Mouse (Mus musculus): Measurements from ENCODE around the gene Hmx1. TPM values are rescaled to one million over a fixed set of nuclear protein-coding genes. Genes with fewer than 3 reads are reported as not detected.
A peak's percentile ranks its signal among the peaks of the same experiment; 100 is the strongest.

The Hmx1 gene
- polyA plus RNA-seq, 1 experiment from 2014 or later = not detected

DNA sequence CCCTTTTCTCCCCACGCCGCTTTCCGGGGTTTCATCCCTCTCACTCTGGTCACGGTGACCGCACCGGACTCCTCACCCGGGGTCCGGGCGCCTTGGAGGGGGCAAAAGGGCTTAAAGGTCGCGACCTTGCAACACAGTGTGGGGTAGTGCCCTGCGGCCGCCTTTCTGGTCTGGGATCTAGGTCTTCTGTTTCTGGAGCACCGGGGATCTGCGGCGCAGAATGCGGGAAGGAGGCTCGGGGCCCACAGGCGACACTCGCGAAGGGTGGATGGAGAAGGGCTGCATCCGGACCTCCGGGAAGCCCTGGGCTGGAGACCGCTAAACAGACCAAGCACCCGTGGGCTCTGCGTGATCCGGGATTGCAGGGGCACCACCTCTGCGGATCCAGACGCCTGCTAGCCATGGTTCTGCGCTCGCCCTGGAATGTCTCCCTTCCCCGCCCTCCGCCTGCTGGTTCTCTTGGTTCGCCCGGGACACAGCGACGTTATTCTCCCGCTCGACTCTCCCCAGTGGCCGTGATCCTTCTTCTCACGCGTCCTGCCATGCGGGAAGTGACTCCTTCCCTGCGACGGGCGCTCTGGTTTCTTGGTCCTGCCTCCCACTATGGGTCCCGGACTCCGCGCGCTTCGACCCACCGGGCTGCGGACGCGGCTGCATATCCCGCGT lies 8.2 kb downstream of the Hmx1 start:
- H3K4me1 ChIP-seq (ENCODE audit: control insufficient read depth, insufficient read depth, low read length) = peaks cover 8% of the 10 kb centered on the region; the same call in 1 of the 2 replicates
- 1% methylated on average over 57 of the region's 57 CpGs for WGBS
- H3K36me3 ChIP-seq (ENCODE audit: control insufficient read depth, insufficient read depth, low read length) = no peaks in the 10 kb centered on the region
- peak overlapping the region; percentile 17 for H3K4me3 ChIP-seq (ENCODE audit: low read length)
- no peak overlapping the region for H3K9ac ChIP-seq (ENCODE audit: low read depth, low read length)
- H3K27me3 ChIP-seq (ENCODE audit: control insufficient read depth, insufficient read depth, low read length) = peaks cover 95% of the 10 kb centered on the region
- no peak for ATAC-seq (ENCODE audit: low FRiP score, low TSS enrichment)
- no peaks in the 10 kb centered on the region for H3K9me3 ChIP-seq (ENCODE audit: control insufficient read depth, low read length)
- H3K4me2 ChIP-seq (replicated peaks; ENCODE audit: low read depth, low read length) = 0 out of 2 replicates have a peak overlapping the region, but pooled peaks have one; percentile 32
- H3K27ac ChIP-seq (ENCODE audit: low read depth, low read length) = no peak overlapping the region

GRCm38 (mm10) chr5:35397642-35398309 lies 8.9 kb downstream of the Hmx1 start:
- H3K4me2 ChIP-seq (replicated peaks; ENCODE audit: low read depth, low read length) = peak overlapping the region; percentile 32; the same call in 1 of the 2 replicates
- no peak overlapping the region for H3K27ac ChIP-seq (ENCODE audit: low read depth, low read length)
- WGBS = under 1% methylated on average over 48 of the region's 52 CpGs
- no peaks in the 10 kb centered on the region for H3K9me3 ChIP-seq (ENCODE audit: control insufficient read depth, low read length)
- peak overlapping the region; percentile 17 for H3K4me3 ChIP-seq (ENCODE audit: low read length)
- H3K9ac ChIP-seq (ENCODE audit: low read depth, low read length) = no peak overlapping the region
- peaks cover 8% of the 10 kb centered on the region; the same call in 1 of the 2 replicates for H3K4me1 ChIP-seq (ENCODE audit: control insufficient read depth, insufficient read depth, low read length)
- no peaks in the 10 kb centered on the region for H3K36me3 ChIP-seq (ENCODE audit: control insufficient read depth, insufficient read depth, low read length)
- H3K27me3 ChIP-seq (ENCODE audit: control insufficient read depth, insufficient read depth, low read length) = peaks cover 95% of the 10 kb centered on the region
- peak; percentile 29; the same call in 1 of the 2 replicates for ATAC-seq (ENCODE audit: low FRiP score, low TSS enrichment)

GRCm38 (mm10) chr5:35398310-35398910 lies 9.5 kb downstream of the Hmx1 start:
- H3K27ac ChIP-seq (ENCODE audit: low read depth, low read length) = no peak overlapping the region
- ATAC-seq (ENCODE audit: low FRiP score, low TSS enrichment) = no peak
- H3K4me1 ChIP-seq (ENCODE audit: control insufficient read depth, insufficient read depth, low read length) = peaks cover 8% of the 10 kb centered on the region; the same call in 1 of the 2 replicates
- no peak overlapping the region for H3K9ac ChIP-seq (ENCODE audit: low read depth, low read length)
- H3K4me2 ChIP-seq (replicated peaks; ENCODE audit: low read depth, low read length) = no peak overlapping the region
- 2% methylated on average over 14 of the region's 14 CpGs for WGBS
- H3K9me3 ChIP-seq (ENCODE audit: control insufficient read depth, low read length) = no peaks in the 10 kb centered on the region
- no peaks in the 10 kb centered on the region for H3K36me3 ChIP-seq (ENCODE audit: control insufficient read depth, insufficient read depth, low read length)
- H3K4me3 ChIP-seq (ENCODE audit: low read length) = 0 out of 2 replicates have a peak overlapping the region, but pooled peaks have one; percentile 17
- H3K27me3 ChIP-seq (ENCODE audit: control insufficient read depth, insufficient read depth, low read length) = peaks cover 94% of the 10 kb centered on the region

DNA sequence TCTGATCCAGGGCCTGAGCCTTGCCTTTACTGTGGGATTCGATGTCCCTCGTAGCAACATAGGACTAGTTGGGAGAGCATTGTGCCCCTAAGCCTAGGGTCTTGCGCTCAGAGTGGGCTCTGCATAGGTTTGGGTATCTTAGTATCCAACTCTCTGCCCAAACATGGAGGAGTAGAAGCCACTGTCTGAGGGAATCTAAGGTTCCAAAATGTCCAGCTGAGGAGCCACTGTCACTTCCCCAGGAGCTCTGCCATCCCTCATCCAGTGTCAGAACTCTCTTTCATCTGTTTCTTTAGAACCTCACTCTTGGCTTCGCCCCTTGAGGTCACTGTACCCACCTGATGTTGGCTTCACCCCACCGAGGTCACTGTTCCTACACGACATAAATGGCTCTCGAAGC lies 10.2 kb downstream of the Hmx1 start:
- H3K9ac ChIP-seq (ENCODE audit: low read depth, low read length) = no peak overlapping the region
- no peaks in the 10 kb centered on the region for H3K9me3 ChIP-seq (ENCODE audit: control insufficient read depth, low read length)
- H3K27me3 ChIP-seq (ENCODE audit: control insufficient read depth, insufficient read depth, low read length) = peaks cover 94% of the 10 kb centered on the region
- H3K27ac ChIP-seq (ENCODE audit: low read depth, low read length) = no peak overlapping the region
- H3K4me2 ChIP-seq (replicated peaks; ENCODE audit: low read depth, low read length) = no peak overlapping the region
- H3K4me3 ChIP-seq (ENCODE audit: low read length) = no peak overlapping the region
- WGBS = 3% methylated on average over 7 of the region's 7 CpGs
- H3K4me1 ChIP-seq (ENCODE audit: control insufficient read depth, insufficient read depth, low read length) = peaks cover 8% of the 10 kb centered on the region; the same call in 1 of the 2 replicates
- ATAC-seq (ENCODE audit: low FRiP score, low TSS enrichment) = no peak
- no peaks in the 10 kb centered on the region for H3K36me3 ChIP-seq (ENCODE audit: control insufficient read depth, insufficient read depth, low read length)

DNA sequence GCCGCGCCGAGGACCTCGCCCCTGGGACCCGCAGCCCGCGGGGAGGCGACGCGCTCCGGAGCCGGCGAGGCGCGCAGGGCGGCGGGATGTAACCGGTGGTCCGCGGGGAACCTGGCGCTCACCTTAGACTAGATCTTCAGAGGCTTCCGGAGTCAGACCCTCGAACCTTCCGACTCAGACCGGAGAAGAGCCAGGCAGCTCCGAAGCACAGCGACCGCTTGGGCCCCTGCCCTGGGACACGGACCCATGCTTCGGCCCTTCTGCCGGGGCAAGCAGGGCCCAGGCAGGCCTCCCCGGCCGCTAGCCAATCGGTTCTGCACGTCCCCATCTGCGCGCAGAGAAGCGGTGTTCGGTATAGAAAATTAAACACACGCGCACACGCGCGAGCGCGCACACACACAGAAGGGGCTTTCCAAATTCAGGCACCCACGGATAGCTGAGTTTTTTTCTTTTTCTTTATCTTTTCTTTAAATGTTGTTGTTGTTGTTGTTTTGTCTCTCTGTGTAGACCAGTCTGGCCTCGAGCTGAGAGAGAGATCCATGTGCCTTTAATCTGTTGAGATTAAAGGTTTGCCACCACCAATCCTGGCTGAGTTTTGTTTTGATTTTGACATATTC lies 10.9 kb downstream of the Hmx1 start:
- Histone ChIP-seq H3K4me3 (ENCODE audit: low read length) (no peak overlapping the region; the same call in 1 of the 2 replicates), H3K4me2 (replicated peaks; ENCODE audit: low read depth, low read length) (no peak overlapping the region), H3K4me1 (ENCODE audit: control insufficient read depth, insufficient read depth, low read length) (peaks cover 8% of the 10 kb centered on the region; the same call in 1 of the 2 replicates), H3K9ac (ENCODE audit: low read depth, low read length) (no peak overlapping the region), H3K27me3 (ENCODE audit: control insufficient read depth, insufficient read depth, low read length) (peaks cover 94% of the 10 kb centered on the region), H3K9me3 (ENCODE audit: control insufficient read depth, low read length) (no peaks in the 10 kb centered on the region), H3K36me3 (ENCODE audit: control insufficient read depth, insufficient read depth, low read length) (no peaks in the 10 kb centered on the region), H3K27ac (ENCODE audit: low read depth, low read length) (no peak overlapping the region)
- WGBS = 1% methylated on average over 48 of the region's 48 CpGs
- no peak for ATAC-seq (ENCODE audit: low FRiP score, low TSS enrichment)

DNA sequence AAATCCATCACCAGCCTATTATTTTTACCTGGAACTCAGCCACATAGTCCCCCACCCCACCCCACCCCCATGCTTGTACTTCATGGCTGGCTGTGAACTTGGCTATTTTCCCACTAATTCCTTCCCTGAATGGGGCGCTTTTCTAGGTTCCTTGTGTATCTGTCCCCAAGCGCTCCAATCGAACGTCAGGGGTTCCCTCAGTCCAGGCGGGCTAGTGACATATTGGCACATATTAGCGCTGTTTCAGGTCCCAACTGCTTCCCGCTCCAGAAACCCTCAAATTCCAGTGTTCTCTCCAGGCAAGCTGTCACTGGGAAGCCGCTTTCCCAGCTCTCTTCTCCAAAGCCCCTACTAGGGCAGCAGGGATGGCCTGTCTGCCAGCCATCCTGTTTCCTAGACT lies 12.3 kb downstream of the Hmx1 start:
- Histone ChIP-seq H3K27ac (ENCODE audit: low read depth, low read length) (no peak overlapping the region), H3K4me1 (ENCODE audit: control insufficient read depth, insufficient read depth, low read length) (peaks cover 8% of the 10 kb centered on the region; the same call in 1 of the 2 replicates), H3K36me3 (ENCODE audit: control insufficient read depth, insufficient read depth, low read length) (no peaks in the 10 kb centered on the region), H3K27me3 (ENCODE audit: control insufficient read depth, insufficient read depth, low read length) (peaks cover 88% of the 10 kb centered on the region), H3K4me3 (ENCODE audit: low read length) (no peak overlapping the region), H3K4me2 (replicated peaks; ENCODE audit: low read depth, low read length) (no peak overlapping the region), H3K9me3 (ENCODE audit: control insufficient read depth, low read length) (no peaks in the 10 kb centered on the region), H3K9ac (ENCODE audit: low read depth, low read length) (no peak overlapping the region)
- 2% methylated on average over 8 of the region's 8 CpGs for WGBS
- ATAC-seq (ENCODE audit: low FRiP score, low TSS enrichment) = no peak

DNA sequence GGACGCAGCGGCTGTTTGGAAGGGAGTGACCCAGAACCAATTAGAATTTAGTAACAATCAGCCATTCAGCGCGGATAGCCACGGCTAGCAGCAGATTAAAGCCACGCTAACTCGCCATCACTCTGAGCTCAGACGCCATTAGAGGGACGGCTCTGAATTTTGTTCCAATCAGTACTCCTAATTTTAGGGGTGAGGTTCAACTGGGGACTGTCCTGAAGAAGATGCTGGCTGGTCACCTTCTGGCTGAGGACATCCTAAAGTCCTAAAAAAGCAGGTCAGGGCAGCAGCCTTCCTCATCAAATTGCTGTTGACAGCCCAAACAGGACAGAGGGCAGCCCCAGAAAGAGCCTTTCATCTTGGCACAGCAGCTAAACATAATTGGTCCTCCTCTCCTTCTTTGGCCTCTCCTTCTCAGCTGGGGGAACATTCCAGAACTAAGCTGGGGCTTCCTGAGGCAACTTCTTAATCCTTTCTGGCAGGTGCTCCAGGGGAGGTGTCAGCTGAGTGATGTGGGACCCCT lies 18.6 kb downstream of the Hmx1 start:
- 70% methylated on average over 9 of the region's 9 CpGs for WGBS
- H3K9ac ChIP-seq (ENCODE audit: low read depth, low read length) = no peak overlapping the region
- H3K27me3 ChIP-seq (ENCODE audit: control insufficient read depth, insufficient read depth, low read length) = peaks cover 35% of the 10 kb centered on the region
- no peaks in the 10 kb centered on the region for H3K36me3 ChIP-seq (ENCODE audit: control insufficient read depth, insufficient read depth, low read length)
- H3K4me2 ChIP-seq (replicated peaks; ENCODE audit: low read depth, low read length) = no peak overlapping the region
- ATAC-seq (ENCODE audit: low FRiP score, low TSS enrichment) = no peak
- no peaks in the 10 kb centered on the region for H3K9me3 ChIP-seq (ENCODE audit: control insufficient read depth, low read length)
- no peaks in the 10 kb centered on the region for H3K4me1 ChIP-seq (ENCODE audit: control insufficient read depth, insufficient read depth, low read length)
- no peak overlapping the region for H3K27ac ChIP-seq (ENCODE audit: low read depth, low read length)
- H3K4me3 ChIP-seq (ENCODE audit: low read length) = no peak overlapping the region

GRCm38 (mm10) chr5:35411028-35411427 lies 22.1 kb downstream of the Hmx1 start:
- no peak overlapping the region for H3K9ac ChIP-seq (ENCODE audit: low read depth, low read length)
- no peak for ATAC-seq (ENCODE audit: low FRiP score, low TSS enrichment)
- H3K4me1 ChIP-seq (ENCODE audit: control insufficient read depth, insufficient read depth, low read length) = no peaks in the 10 kb centered on the region
- H3K9me3 ChIP-seq (ENCODE audit: control insufficient read depth, low read length) = no peaks in the 10 kb centered on the region
- H3K27me3 ChIP-seq (ENCODE audit: control insufficient read depth, insufficient read depth, low read length) = peaks cover 14% of the 10 kb centered on the region
- no peak overlapping the region for H3K27ac ChIP-seq (ENCODE audit: low read depth, low read length)
- H3K4me3 ChIP-seq (ENCODE audit: low read length) = no peak overlapping the region
- WGBS = 58% methylated on average over 10 of the region's 10 CpGs
- no peak overlapping the region for H3K4me2 ChIP-seq (replicated peaks; ENCODE audit: low read depth, low read length)
- H3K36me3 ChIP-seq (ENCODE audit: control insufficient read depth, insufficient read depth, low read length) = no peaks in the 10 kb centered on the region
